Mouse (Mus musculus) limb, embryonic 14.5 days (tissue): ENCODE measurements at regions not wholly inside any gene's neighbourhood (a gene's known extent, or its start where the extent isn't known, plus 50 kb on each side); places are given as distances from the start of the nearest gene placed in this dataset.

Experiments used
- ATAC-seq: fragments of 200-750 bp; cut with Nextera tagmentation; 2 replicates; pipeline ENCODE4 v1.8.0; 2017; ENCODE audit warnings: low read depth, moderate number of reproducible peaks, moderate TSS enrichment; ENCODE audit not compliant: low FRiP score
- DNase-seq: peaks from one replicate; pipeline ENCODE4 v3.0.0-alpha.2; 2015; ENCODE audit warnings: low spot score
- H3K27ac ChIP-seq: fragments of 300-500 bp; sonication (generic); replicated peaks from 2 replicates; pipeline ENCODE4 v1.5.1; 2014; ENCODE audit warnings: low read depth, mild to moderate bottlenecking, low read length, moderate library complexity, mixed read lengths
- H3K27me3 ChIP-seq: fragments of 300-500 bp; sonication (generic); 2 replicates; pipeline ENCODE4 v1.6.1; 2014; ENCODE audit warnings: low read length, mixed read lengths; ENCODE audit not compliant: control insufficient read depth, insufficient read depth
- H3K36me3 ChIP-seq: fragments of 300-500 bp; sonication (generic); 2 replicates; pipeline ENCODE4 v1.6.1; 2014; ENCODE audit warnings: mild to moderate bottlenecking, low read length, moderate library complexity, mixed read lengths; ENCODE audit not compliant: control insufficient read depth, insufficient read depth
- H3K4me1 ChIP-seq: fragments of 300-500 bp; sonication (generic); 2 replicates; pipeline ENCODE4 v1.6.1; 2014; ENCODE audit warnings: antibody characterized with exemption, low read length, mixed read lengths; ENCODE audit not compliant: control insufficient read depth, insufficient read depth
- H3K4me2 ChIP-seq: fragments of 300-500 bp; sonication (generic); replicated peaks from 2 replicates; pipeline ENCODE4 v1.6.1; 2014; ENCODE audit warnings: low read depth, mild to moderate bottlenecking, low read length, moderate library complexity; ENCODE audit not compliant: severe bottlenecking
- H3K4me3 ChIP-seq: fragments of 300-500 bp; sonication (generic); replicated peaks from 2 replicates; pipeline ENCODE4 v1.5.1; 2014; ENCODE audit warnings: low read length
- H3K9ac ChIP-seq: fragments of 300-500 bp; sonication (generic); 2 replicates; pipeline ENCODE4 v1.6.1; 2014; ENCODE audit warnings: mild to moderate bottlenecking, low read depth, low read length, moderate library complexity; ENCODE audit not compliant: severe bottlenecking
- H3K9me3 ChIP-seq: fragments of 300-500 bp; sonication (generic); 2 replicates; pipeline ENCODE4 v1.6.1; 2016; ENCODE audit warnings: low read length; ENCODE audit not compliant: control insufficient read depth
- POLR2A ChIP-seq: fragments of 200-500 bp; IDR thresholded peaks from 2 replicates; pipeline ENCODE4 v1.8.0; 2012; ENCODE audit warnings: inconsistent platforms, mild to moderate bottlenecking, moderate library complexity, borderline replicate concordance; ENCODE audit not compliant: insufficient read depth, insufficient read length; ENCODE audit errors: extremely low read depth
- WGBS: fragments of 180-500 bp; shearing (Covaris S2); extraction: QIAGEN DNeasy Blood & Tissue Kit; methylation state at CpG from one replicate; pipeline ENCODE4 v1.1.7; 2014; 5-methylcytosine and 5-hydroxymethylcytosine counted together

GRCm38 (mm10) chr10:60995908-60996640 is 93.1 kb upstream of the Pcbd1 start:
- TF ChIP-seq POLR2A: no peak
- H3K4me2 ChIP-seq: no peak overlapping the region
- DNase-seq (no peak), ATAC-seq (no peak)
- H3K27ac ChIP-seq: no peak overlapping the region
- H3K4me1 ChIP-seq: no peaks in the 10 kb centered on the region
- H3K36me3 ChIP-seq: no peaks in the 10 kb centered on the region
- no peaks in the 10 kb centered on the region for H3K27me3 ChIP-seq
- 78% methylated on average over 9 of the region's 9 CpGs for WGBS
- H3K4me3 ChIP-seq: no peak overlapping the region
- no peak overlapping the region for H3K9ac ChIP-seq
- no peaks in the 10 kb centered on the region for H3K9me3 ChIP-seq

GRCm38 (mm10) chr10:60985109-60985576 is 104.0 kb upstream of the Pcbd1 start:
- ATAC-seq: no peak
- WGBS: 15% methylated on average over 10 of the region's 10 CpGs
- Histone ChIP-seq H3K27ac (no peak overlapping the region), H3K9me3 (no peaks in the 10 kb centered on the region), H3K36me3 (no peaks in the 10 kb centered on the region), H3K9ac (no peak overlapping the region), H3K4me3 (no peak overlapping the region), H3K4me2 (no peak overlapping the region), H3K27me3 (no peaks in the 10 kb centered on the region), H3K4me1 (no peaks in the 10 kb centered on the region)
- no peak for TF ChIP-seq POLR2A
- no peak for DNase-seq

- ATAC-seq: no peak
- Histone ChIP-seq H3K4me3 (no peak overlapping the region), H3K27ac (no peak overlapping the region), H3K9ac (no peak overlapping the region), H3K27me3 (no peaks in the 10 kb centered on the region), H3K4me1 (0 out of 2 replicates have a peak, but pooled peaks cover 2% of the 10 kb centered on the region), H3K4me2 (no peak overlapping the region), H3K36me3 (no peaks in the 10 kb centered on the region), H3K9me3 (no peaks in the 10 kb centered on the region)
- WGBS: 29% methylated on average over 6 of the region's 6 CpGs
- DNase-seq: no peak
- TF ChIP-seq POLR2A: no peak
Measured at GRCm38 (mm10) chr10:60981770-60982169, 107.4 kb upstream of the Pcbd1 start.

- Histone ChIP-seq H3K27me3 (no peaks in the 10 kb centered on the region), H3K9me3 (no peaks in the 10 kb centered on the region), H3K9ac (no peak overlapping the region), H3K27ac (no peak overlapping the region), H3K36me3 (no peaks in the 10 kb centered on the region), H3K4me2 (no peak overlapping the region), H3K4me3 (no peak overlapping the region), H3K4me1 (no peaks in the 10 kb centered on the region)
- WGBS: 51% methylated on average over 2 of the region's 2 CpGs
- no peak for TF ChIP-seq POLR2A
- ATAC-seq: no peak
- DNase-seq: no peak
Measured at GRCm38 (mm10) chr10:60973615-60974014, 115.5 kb upstream of the Pcbd1 start.

- Histone ChIP-seq H3K9me3 (no peaks in the 10 kb centered on the region), H3K4me3 (no peak overlapping the region), H3K4me2 (no peak overlapping the region), H3K4me1 (no peaks in the 10 kb centered on the region; the same call in 1 of the 2 replicates), H3K36me3 (no peaks in the 10 kb centered on the region), H3K27ac (no peak overlapping the region), H3K9ac (no peak overlapping the region), H3K27me3 (no peaks in the 10 kb centered on the region)
- ATAC-seq (no peak), DNase-seq (no peak)
- WGBS: 89% methylated on average over 10 of the region's 10 CpGs
- no peak for TF ChIP-seq POLR2A
Measured at GRCm38 (mm10) chr10:60964843-60965242, 124.3 kb upstream of the Pcbd1 start.
